Mouse (Mus musculus) megakaryocyte, embryonic 14.5 days (primary cell): ENCODE data around the gene Sirpa.

Experiments
- FLI1 ChIP-seq: IDR thresholded peaks from 2 replicates; pipeline ENCODE4 v1.6.1; 2012; ENCODE audit warnings: low read length, inconsistent platforms, mixed read lengths
- GATA1 ChIP-seq: IDR thresholded peaks from 3 replicates; pipeline ENCODE4 v1.6.1; 2012; ENCODE audit warnings: mixed read lengths, low read length, inconsistent platforms, borderline replicate concordance

DNA sequence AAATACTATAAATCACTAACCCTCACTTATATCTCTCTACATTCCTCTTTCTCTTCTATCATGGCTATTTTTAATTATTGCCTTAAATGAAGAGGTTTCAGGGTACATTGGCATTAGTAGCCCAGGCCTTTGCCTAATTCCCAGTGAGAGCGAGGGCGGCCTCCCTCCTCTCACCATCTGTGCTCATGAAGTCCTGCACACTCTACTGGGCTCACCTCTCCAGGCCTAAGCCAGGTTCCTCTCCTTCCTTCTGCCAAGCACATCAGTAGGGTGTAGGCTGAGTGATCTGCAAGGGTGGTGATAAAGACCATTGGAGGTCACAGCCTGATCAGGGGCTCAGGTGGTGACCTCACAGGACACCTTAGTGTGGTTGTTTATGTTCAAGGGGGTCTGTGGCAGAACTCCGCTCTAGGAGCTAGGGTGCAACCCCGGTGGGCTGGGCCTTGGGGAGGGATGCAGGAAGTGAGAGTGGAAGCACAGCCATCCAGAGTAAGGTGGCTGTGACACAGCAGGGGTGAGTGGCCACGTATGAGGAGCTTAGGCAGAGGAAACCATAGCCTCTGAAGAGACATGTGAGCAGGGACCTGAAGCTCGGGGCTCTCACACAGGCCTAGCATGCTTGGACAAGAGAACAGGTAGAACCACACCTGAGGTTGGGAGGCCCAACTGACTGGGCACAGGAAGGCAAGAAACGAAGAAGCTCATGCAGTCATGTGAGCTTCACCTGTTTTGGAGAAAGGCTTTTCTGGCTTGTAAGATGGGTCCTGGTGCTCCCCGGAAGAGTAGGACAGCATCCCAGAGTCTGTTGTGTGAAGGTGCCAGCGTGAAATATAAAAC, 29.2 kb downstream of the Sirpa start:
- TF ChIP-seq GATA1 (no peak), FLI1 (no peak)
